Mouse (Mus musculus): ENCODE measurements around the gene Irx5. TPM values are rescaled to one million over a fixed set of nuclear protein-coding genes. Genes with fewer than 3 reads are reported as not detected.

The Irx5 gene
- under 1 TPM in 3 of 4 experiments, not detected in 1; 0.18 to 0.49 (median 0.20) TPM for total RNA-seq (2022)

DNA sequence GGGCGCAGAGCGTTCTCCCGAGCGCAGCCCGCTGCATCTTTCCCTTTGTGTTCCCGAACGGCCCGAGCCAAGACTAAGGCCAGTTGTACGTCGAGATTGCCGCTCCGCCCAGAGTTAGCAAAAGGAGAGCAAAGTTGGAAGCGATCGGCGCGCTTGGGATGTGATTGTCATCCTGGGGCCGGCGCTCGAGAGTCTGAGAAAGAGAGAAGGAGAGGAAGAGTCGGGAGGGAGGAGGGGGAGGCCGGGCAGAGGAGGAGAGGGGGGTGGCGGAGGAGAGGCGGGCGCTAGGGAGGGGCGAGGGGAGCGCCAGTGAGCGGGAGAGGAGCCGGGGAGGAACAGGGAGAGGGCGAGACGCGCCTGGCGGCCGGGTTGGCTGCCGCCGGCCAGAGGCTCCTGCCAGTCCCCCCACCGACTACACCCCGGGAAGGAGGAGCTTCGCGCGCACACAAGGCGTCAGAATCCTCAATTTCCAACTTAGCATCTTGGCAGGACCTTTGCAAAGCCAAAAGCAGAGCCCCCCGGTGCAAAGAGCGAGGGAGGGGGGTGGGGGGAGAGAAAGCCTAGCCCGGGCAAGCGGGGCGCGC, at the start of gene Irx5:
TSS of gene Irx5 (plus strand) at position 228 of the 584 bp plus-strand sequence.
- DNase-seq (ENCODE audit: low spot score in 2 of 2): peak in 1 of 2 experiments; percentile 12

DNA sequence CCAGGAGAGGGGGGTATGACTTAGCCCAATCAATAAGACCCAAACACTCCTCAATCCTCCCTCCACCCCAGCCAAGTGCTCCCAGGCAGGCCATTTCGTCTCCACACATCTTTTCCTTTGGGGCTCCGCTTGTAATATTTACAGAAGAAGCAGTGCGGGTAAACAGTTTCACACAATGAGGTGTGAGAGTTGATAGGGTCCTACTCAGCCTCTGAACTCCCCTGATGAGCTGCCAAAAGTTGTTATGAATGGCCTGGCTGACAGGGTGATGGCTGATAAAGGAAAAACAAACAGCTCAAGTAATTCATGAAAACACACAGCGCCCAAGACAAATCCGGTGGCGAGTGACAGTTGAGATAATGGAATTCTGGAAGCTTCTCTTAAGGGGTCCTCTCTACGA, 45.2 kb upstream of the Irx5 start:
- no peak for DNase-seq (ENCODE audit: low spot score in 2 of 2)

DNA sequence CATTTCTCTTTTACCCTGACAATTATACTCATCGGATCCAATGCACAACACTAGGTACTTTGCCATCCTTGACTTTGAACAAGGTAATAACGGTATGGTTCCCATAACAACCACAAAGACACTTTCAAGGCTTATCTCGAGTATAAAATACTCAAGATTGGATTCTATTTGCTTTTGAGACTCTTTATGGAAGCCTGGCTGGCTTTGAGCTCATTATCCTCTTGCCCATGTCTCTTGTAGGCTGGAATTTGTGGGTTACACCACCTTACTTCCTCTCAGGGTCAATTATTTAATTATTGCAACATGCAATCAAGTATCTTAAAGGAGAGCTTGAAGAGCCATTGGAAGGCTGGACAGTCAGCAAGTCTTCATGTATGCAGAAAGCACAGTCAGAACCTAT, 43.7 kb upstream of the Irx5 start:
- no peak for DNase-seq (ENCODE audit: low spot score in 2 of 2)

DNA sequence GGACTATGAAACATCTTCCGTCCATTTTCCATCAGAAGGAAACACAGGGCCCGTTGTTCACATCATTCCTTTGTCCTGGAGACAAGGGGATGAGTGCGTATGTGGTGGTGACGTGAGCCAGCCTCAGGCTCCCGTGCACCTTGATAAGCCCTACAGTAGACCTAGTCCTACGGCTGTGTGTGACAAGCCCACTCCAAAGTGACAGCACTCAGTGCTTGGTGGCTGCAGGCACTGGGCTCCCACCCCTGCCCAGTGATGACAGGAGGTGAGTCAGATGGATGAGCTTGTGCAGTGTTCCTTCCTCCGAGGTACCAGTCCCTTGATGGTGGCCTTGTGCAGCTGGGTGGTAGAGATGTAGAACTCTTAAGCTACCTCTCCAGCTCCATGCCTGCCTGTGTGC, 33.7 kb upstream of the Irx5 start:
- DNase-seq (ENCODE audit: low spot score in 2 of 2): no peak

DNA sequence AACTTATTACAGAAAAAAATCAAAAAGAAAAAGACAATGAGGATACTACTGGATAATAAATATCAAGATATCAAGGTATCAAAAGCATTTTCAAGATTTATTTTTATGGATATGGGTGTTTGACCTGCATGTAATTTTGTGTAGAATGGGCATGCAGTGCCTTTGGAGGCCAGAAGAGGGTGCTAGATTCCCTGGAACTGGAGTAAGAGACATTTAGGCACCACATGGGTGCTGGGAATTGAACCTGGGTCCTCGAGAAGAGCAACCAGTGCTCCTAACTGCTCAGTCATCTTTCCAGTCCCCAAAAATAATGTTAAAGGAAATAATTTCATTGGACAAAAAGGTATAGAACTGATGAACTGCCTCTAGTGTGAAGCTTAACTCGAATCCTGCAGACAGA, 30.2 kb upstream of the Irx5 start:
- no peak for DNase-seq (ENCODE audit: low spot score in 2 of 2)

DNA sequence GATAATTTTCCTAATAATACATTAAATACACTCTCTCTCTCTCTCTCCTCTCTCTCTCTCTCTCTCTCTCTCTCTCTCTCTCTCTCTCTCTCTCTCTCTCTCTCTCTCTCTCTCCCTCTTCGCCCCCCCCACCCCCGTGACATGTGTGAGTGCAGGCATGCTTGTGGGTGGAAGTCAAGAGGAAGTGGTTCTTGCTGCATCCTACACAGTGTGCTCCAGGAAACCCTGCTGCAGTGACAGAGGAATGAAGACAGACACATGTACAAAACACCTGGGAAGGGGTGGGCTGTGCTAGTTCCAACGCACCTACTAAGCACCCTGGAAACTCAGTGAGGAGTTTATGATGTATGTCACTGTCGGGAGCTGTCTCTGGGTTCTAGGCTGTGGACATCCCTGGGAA, 28.2 kb upstream of the Irx5 start:
- DNase-seq (ENCODE audit: low spot score in 2 of 2): no peak

DNA sequence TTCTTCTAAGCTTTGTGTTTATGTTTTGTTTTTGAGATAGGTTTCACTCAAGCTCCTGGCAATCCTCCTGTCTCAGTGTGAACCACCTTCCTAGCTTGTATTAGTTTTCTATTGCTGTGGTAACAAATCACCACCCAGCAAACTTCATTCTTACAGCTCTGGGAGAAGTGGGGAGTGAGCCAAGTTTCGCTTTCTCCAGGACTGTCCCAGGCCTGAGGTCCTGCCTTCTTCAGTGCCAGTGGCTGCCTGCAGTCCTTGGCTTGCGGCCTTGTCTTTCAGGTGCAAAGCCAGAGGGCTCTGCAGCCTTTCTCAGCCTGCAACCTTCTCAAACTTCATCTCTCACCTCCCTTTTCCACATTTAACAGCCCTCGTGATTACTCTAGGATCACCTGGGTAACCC, 25.6 kb upstream of the Irx5 start:
- DNase-seq (ENCODE audit: low spot score in 2 of 2): no peak

DNA sequence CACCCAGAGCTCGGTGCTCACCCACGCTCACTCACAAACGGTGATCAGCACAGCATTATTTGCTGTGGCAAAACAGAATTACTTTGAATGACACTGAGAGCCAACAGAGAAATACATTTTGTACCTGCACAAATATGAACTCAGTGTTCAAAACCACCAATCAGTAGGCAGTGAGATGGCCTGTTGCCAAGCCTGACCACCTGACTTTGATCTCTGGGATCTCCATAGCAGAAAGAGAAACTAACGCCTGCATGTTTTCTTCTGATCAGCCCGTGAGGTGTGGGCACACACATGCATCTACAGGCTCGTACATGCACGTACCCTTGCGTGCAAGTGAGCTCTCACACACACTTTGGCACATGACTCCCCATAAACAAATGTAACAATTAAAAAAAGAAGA, 24.0 kb upstream of the Irx5 start:
- DNase-seq (ENCODE audit: low spot score in 2 of 2): no peak

DNA sequence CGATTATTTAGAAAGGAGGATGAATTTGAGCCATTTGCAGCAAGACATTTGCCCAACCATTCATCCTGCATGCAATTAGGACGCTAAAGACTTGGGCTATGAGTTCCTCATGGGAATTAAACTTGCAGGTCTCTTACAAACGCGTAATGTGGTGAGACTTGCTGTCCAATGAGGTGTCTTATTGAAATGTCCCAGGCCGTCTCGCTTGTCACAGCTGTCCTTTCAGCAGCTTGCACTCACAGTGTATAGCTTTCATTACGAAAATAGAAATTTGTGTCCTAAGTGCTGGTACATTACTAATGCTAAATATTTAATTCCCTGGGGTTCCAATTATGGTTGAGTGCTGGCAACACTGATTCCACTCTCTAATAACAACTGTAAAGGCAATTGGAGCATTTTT, 22.3 kb upstream of the Irx5 start:
- DNase-seq (ENCODE audit: low spot score in 2 of 2): no peak

DNA sequence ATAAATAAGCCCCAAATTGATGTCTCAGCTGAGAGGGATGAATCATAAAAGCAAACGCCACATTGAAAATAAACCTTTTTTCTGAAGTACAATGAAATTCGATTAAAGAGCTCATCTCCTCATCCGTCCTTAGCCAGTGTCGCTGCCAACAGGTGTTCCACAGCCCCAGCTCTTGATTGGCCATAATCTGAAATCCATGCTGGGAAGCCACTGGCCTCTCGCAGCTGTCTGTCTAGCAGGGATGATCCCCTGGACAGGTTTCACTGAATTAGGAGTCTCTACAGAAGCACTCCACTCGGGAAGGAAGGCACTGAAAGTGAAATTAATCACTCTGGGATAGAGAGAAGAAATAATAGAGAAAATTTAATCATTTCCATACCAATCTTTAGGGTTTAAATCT, 21.4 kb upstream of the Irx5 start:
- no peak for DNase-seq (ENCODE audit: low spot score in 2 of 2)

DNA sequence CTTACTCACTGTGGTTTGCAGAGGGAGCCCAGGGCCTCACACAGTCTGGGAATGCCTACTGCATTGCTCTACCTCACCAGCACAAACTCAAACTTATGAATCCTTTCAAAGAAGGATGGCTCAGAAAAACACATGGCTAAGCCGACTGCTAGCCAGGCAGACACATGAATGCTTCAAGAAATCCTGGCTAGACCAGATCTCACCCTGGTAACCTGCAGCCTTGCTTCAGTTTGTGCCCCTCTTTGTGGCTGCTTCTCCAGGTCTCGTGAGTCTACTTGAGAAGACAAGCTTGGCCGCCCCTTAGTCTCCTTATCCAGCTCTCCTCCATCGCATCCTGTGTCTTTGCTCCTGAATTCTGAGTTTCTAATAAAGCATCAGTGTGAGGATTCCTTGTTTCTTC, 13.9 kb upstream of the Irx5 start:
- DNase-seq (ENCODE audit: low spot score in 2 of 2): no peak

DNA sequence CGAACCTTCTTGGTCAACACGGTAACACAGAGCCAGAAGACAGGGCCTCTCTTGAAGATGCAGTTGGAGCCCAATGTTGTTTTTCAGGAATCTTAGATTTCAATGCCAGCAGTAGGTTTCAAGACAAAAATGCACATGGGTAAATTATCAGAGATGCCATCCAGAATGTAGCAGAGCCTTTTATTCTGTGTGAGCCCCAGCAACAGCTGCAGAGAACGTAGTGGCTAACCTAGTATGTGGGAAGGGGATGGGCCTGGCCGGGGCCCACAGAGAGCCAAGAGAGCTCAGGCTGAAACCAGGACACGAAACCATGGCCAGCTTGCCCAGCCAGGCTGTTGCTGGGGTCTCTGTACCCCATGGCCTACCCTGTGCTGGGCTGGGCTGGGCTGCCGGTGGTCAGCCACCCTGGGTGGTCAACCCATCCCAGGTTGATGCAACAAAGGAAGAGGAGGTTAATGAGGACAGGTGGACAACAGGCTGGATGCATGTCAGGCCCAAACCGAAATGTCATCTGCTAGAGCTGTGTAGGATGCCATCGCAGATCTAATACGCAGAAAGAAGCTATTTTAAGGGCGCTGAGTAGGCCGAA, 7.4 kb upstream of the Irx5 start:
- no peak for DNase-seq (ENCODE audit: low spot score in 2 of 2)

DNA sequence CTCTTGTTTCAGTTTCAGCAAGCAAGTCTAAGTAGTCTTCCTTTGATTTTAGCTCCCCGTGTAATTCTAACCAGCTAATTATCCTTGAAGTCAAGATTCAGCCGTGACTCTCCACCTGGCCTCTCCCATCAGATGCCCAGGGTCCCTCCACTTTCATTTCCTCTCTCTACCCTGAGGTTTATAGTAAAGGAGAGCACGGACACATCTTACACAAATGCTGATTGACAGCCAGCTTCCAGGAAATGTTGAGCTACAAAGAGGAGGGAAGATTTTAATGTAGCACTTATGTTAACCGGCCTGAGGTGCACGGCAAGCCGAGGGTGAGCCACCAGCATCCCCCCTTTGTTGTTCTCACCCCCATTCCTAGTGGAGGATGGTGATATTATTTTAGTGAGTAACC, 4.0 kb upstream of the Irx5 start:
- no peak for DNase-seq (ENCODE audit: low spot score in 2 of 2)

DNA sequence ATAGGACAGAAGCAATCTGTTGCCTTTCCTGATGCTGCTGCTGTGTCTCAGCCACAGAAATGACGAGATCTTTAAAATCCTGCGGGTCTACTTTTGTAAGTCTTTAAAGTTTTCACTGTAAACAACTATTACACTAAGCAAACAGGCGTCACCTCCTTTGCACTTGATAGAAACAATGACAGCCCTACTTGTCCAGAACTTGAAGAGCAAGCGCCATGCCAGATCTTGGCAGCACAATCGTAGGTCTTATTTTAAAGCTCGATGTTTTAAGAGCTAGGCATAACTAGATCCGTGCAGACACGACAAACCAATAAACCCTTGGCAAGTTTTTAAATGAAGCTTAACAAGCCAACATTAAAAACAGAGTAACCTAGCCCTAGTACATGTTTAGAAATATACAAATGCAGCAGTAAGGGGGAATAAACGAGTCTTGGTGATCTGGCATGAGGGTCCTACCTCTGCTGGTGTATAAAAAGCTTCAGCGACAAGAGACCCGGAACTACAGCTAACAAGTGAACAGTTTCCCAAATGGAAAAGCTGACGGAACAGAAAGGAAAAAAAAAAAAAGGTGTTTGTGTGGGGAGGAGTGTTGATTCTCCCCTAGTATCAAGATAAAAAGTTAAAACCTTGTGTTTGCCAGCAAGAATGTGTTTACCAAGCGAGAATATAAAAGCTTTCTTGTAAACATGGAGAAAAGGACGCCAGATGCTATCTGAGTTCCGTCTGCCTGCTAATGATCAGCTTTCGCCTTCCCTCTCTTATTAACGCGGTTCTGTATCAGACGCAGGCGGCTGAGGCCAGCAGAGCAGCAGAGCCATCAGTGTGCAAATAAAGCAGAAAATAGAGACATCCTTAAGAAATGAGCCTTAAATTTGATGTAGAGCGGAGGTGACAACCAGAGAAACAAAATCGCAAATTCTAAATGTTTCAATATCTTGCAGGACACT, 2.6 kb upstream of the Irx5 start:
- peak in 1 of 2 experiments; percentile 10 for DNase-seq (ENCODE audit: low spot score in 2 of 2)

DNA sequence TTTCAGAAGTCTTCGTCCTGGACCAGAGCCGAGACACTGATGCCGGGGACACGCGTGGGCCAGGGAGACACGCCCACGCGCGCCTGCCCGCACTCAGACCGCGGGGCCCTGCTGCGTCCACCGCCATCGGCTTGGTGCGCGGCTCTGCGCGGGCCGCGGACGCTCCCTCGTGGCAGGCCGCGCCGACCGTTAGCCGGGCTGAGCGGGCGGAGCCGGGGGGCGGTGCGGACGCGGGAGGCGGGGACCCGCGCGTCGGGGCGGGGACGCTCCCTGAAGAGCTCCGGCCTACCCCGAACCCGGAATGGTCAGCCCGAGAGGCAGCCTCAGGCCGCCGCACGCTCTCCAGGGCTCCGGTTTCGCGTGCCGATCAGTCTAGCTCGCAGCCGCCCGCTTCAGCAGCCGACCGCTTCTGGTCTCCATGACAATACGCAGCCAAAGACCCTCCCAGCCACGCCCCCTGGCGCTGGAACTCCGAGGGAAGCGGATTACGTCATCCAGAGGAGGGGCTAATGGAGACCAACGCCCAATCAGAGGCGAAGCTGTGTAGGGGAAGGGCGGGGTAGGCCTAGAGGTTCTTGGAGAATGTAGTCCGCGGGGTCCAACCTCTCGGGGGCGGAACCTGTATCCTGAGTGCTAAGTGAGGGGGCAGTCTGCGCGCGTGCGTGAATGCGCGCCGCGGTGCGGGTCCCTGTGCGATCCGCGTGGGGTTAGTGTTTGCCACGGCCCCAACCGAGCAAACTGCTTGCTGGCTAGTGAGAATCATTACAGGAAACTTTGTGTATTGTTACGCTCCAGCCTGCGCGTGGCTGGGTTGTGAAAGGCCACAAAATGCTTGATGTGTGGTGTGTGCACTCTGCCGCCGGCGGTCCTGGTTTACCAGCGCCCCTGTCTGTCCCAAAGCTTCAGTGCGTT, 1.5 kb upstream of the Irx5 start:
- peak; percentile 91 to 94 for DNase-seq (ENCODE audit: low spot score in 2 of 2)

DNA sequence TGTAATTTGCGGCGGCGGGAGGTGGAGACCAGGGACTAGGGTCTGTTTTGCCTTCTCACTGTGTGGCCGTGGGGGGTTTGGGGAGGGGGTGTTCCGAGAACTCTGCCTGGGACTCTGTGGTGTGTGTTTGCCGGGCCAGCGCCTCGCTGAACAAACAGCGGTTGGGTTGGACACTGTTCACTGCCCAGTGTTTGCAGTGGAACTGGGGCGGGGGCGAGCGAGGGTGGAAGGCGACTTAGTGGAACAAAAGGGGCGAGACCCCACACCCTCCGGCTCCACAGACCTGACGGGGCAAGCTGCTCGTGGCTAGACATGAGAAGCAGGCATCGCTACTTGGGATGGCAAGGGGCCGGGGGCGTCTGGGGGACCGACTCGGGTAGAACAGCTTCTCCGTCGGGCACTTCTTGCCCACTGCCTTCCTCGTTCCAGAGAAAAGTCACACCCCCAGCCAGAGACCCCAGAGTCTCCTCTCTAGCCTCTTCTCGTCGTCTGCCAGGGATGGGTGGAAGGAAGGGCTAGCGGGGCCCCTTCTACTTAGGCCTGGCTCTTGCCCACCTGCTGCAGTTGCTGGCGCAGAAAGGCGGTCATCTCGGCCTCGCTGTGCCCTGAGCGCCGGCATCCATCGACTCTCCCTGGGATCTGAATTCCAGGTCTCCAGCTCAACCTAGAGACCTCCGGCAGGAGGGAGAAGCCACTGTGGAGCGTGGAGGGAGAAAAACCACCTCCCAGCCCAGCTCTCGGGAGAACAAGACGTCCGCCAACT, 631 bp upstream of the Irx5 start:
- no peak for DNase-seq (ENCODE audit: low spot score in 2 of 2)

DNA sequence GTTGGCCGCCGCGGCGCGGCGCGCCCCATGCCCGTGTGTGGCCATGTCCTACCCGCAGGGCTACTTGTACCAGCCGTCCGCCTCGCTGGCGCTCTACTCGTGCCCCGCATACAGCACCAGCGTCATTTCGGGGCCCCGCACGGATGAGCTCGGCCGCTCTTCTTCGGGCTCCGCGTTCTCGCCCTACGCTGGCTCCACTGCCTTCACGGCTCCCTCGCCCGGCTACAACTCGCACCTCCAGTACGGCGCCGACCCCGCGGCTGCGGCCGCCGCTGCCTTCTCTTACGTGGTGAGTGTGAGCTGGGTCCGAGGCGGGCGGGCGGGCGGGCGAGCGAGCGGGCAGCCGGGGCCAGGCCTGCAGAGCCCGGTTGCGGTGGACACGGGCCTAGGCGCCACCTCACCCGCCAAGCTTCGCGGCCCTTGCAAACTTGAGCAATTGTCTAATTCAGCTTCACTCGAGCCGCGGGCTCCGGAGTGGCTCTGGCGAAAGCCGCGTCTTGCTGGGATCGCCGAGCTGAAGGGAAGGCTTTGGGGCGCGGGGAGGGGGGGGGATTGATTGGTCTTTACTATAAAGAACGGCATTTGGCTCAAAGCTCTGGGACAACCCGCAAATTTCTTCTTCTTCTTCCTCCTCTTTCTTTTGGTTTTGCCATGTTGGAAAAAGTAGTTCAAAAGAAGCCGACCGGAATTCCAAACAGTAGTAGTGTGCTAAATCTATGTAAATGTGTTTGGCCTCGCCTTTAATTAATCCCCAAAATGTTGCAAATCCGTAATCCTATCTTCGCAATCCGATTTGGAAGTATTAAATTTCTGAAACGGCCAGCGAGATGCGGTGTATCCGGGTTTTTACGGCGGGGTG, 945 bp downstream of the Irx5 start:
- no peak for DNase-seq (ENCODE audit: low spot score in 2 of 2)

DNA sequence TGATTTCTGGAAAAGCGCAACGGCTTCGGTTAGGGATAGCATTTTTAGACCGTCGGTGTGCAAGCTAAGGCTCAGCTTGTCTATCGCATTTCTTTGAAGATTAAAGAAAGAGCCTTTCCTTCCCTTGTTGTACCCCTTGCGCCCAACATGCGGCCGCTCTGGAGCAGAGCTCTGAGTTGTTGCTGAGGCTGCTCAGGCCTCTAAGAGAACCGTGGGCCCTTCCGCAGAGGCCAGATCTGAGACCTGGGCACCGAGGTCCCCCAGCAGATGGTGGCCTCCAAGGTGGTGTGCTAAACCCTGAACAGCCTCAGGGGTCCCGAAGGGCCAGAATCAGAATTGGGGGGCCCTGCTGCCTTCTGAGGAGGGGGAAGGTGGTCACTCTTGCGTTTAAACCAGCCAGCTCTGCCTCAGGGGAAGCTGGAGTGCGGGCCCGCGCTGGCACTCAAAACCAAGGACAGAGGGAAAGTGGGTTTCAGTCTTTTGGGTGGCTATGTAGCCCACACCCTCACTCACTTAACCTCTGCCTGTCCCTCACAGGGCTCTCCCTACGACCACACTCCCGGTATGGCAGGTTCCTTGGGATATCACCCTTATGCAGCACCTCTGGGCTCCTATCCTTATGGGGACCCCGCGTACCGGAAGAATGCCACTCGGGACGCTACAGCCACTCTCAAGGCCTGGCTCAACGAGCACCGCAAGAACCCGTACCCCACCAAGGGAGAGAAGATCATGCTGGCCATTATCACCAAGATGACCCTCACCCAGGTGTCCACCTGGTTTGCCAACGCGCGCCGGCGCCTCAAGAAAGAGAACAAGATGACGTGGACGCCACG, 1.8 kb downstream of the Irx5 start:
- DNase-seq (ENCODE audit: low spot score in 2 of 2): no peak

DNA sequence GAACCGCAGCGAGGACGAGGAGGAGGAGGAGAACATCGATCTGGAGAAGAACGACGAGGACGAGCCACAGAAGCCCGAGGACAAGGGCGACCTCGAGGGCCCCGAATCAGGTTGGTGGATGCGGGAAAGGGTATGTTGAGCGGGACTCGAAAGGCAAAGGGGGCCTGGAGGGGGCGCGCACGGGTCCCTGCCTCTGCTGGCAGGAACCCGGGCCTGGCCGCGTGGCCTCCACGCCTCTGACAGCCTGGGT, 2.3 kb downstream of the Irx5 start:
- DNase-seq (ENCODE audit: low spot score in 2 of 2): no peak

Measured in layer of hippocampus, adult 8-10 months (tissue).